ENCODE assay signal across 8 mouse cellular contexts in genomic region chr12:14151921-14152320, GRCm38 (mm10). TPM values are rescaled to one million over a fixed set of nuclear protein-coding genes. Genes with fewer than 3 reads are reported as not detected.
DNase-seq lines count a peak whose midpoint lies in the region; ATAC-seq and TF ChIP-seq lines count a peak whose summit lies in the region.

Gene Fam84a (minus strand): TSS chr12:14152054.

- TF ChIP-seq CTCF in intestine, postnatal 0 days (IDR thresholded peaks at IDR 0.05; ENCODE audit: low read depth), result no peak

- no peaks in the 10 kb centered on the region for H3K4me1 ChIP-seq in intestine, postnatal 0 days (replicated peaks; ENCODE audit: control insufficient read depth, insufficient read depth, low read length)
- peaks cover 32% of the 10 kb centered on the region for H3K4me1 ChIP-seq in midbrain, embryonic 10.5 days

- peak within 1 kb of the TSS; percentile 87 for H3K27ac ChIP-seq in intestine, postnatal 0 days (ENCODE audit: low read depth, low read length)
- H3K27ac ChIP-seq in midbrain, embryonic 10.5 days (replicated peaks), result peak within 1 kb of the TSS; percentile 79

- no peaks in the 10 kb centered on the region for H3K9me3 ChIP-seq in intestine, postnatal 0 days (ENCODE audit: control insufficient read depth)
- no peaks in the 10 kb centered on the region for H3K9me3 ChIP-seq in midbrain, embryonic 10.5 days (replicated peaks)

- H3K36me3 ChIP-seq in intestine, postnatal 0 days (ENCODE audit: control insufficient read depth, insufficient read depth), result no peaks in the 10 kb centered on the region
- H3K36me3 ChIP-seq in midbrain, embryonic 10.5 days, result no peaks in the 10 kb centered on the region

- under 1% methylated on average over 31 of the region's 31 CpGs for WGBS in intestine, postnatal 0 days
- WGBS in midbrain, embryonic 10.5 days, result under 1% methylated on average over 31 of the region's 31 CpGs

- no peaks in the 10 kb centered on the region; the same call in 1 of the 2 replicates for H3K27me3 ChIP-seq in intestine, postnatal 0 days (replicated peaks; ENCODE audit: control insufficient read depth, insufficient read depth, low read length)
- peaks cover 58% of the 10 kb centered on the region for H3K27me3 ChIP-seq in midbrain, embryonic 10.5 days (ENCODE audit: low read depth, poor library complexity, severe bottlenecking)

- peak; percentile 92 for ATAC-seq in intestine, postnatal 0 days

- peak; percentile 94 to 96 for DNase-seq in adrenal gland, postnatal 36 days
- peak; percentile 89 for DNase-seq in embryo, embryonic 9.5 days (ENCODE audit: extremely low spot score)
- peak; percentile 61 to 80 for DNase-seq in gastrocnemius, postnatal 4 days (ENCODE audit: low spot score in 2 of 2)
- DNase-seq in left cerebral cortex, postnatal 14 days (ENCODE audit: low spot score in 2 of 2), result peak; percentile 96 to 97
- DNase-seq in midbrain, embryonic 10.5 days (ENCODE audit: low spot score), result peak; percentile 95
- peak; percentile 16 for DNase-seq in skeletal muscle tissue, adult 2 months (ENCODE audit: low read depth, low spot score)
- no peak for DNase-seq in MN1 (ENCODE audit: low spot score)

- H3K9ac ChIP-seq in intestine, postnatal 0 days (ENCODE audit: low read depth, low read length), result peak within 1 kb of the TSS; percentile 63

- intact Hi-C loops in left cerebral cortex, postnatal 14 days (cut with DNase I), result loop anchor here (5.0 to 10.0 kb wide), 5 partner anchors 165 to 857 kb away; no protein-coding TSS in a partner anchor

- peak within 1 kb of the TSS; percentile 90 for H3K4me2 ChIP-seq in intestine, postnatal 0 days (replicated peaks; ENCODE audit: low read depth)

- H3K4me3 ChIP-seq in intestine, postnatal 0 days (ENCODE audit: low read depth, low read length), result peak within 1 kb of the TSS; percentile 60
- H3K4me3 ChIP-seq in midbrain, embryonic 10.5 days, result peak within 1 kb of the TSS; percentile 65

RNA-seq across cellular contexts. Expression of gene Fam84a, which starts in this region (rescaled TPM):
- total RNA-seq in adrenal gland, postnatal 36 days (2021), result 10 to 100 TPM in 1 of 2 experiments, 1 to 10 TPM in 1; 2.4 to 24.1 TPM
- 1 to 10 TPM in 1 of 2 experiments, under 1 TPM in 1; 0.62 to 1.2 TPM for total RNA-seq in gastrocnemius, postnatal 4 days (2021)
- polyA plus RNA-seq in intestine, postnatal 0 days (2015; fragmentation: Nextera tagmentation; extraction: Ambion mirVana), result 15.6 and 22.4 TPM in 2 replicates
- total RNA-seq in left cerebral cortex, postnatal 14 days (2021), result 10 to 100 TPM; 56.7 to 64.5 TPM
- polyA plus RNA-seq in midbrain, embryonic 10.5 days (2016; fragmentation: Nextera tagmentation; extraction: Ambion mirVana), result 11.7 and 21.2 TPM in 2 replicates
